Comparison of ENCODE assay signal across 22 mouse cellular contexts in genomic region chr10:21404822-21405221, GRCm38 (mm10). TPM values are rescaled to one million over a fixed set of nuclear protein-coding genes. Genes with fewer than 3 reads are reported as not detected.
"Had no signal": no experiment of that assay in that cellular context is flagged by ENCODE, and none has a peak within 500 bp of the region (broad histone marks: within the 10 kb centered on the region; RNA-seq: fewer than 3 reads in every experiment).

No protein-coding gene starts in this region.

- H3K4me2 ChIP-seq: lung, embryonic 14.5 days; midbrain, embryonic 12.5 days; neural tube, embryonic 13.5 days; neural tube, embryonic 15.5 days had no signal

- H3K27me3 ChIP-seq: midbrain, embryonic 12.5 days; neural tube, embryonic 13.5 days; neural tube, embryonic 15.5 days had no signal

- H3K27ac ChIP-seq: midbrain, embryonic 10.5 days; midbrain, embryonic 12.5 days; neural tube, embryonic 13.5 days; neural tube, embryonic 15.5 days had no signal

- H3K36me3 ChIP-seq: midbrain, embryonic 10.5 days; midbrain, embryonic 12.5 days; neural tube, embryonic 13.5 days; neural tube, embryonic 15.5 days had no signal

- ATAC-seq: midbrain, embryonic 16.5 days had no signal

- DNase-seq: lung, adult 18-20 months; lung, embryonic 14.5 days; lung, postnatal 10 days; lung, postnatal 4 days; midbrain, embryonic 14.5 days; retina, postnatal 1 day; right cerebral cortex, adult 18-20 months; right cerebral cortex, postnatal 25 days; right cerebral cortex, postnatal 4 days; spleen, adult 18-20 months; thymus, adult 18-20 months; thymus, postnatal 14 days; thymus, postnatal 36 days had no signal

- H3K9ac ChIP-seq: lung, embryonic 14.5 days; midbrain, embryonic 12.5 days; neural tube, embryonic 13.5 days; neural tube, embryonic 15.5 days had no signal

- H3K4me1 ChIP-seq: neural tube, embryonic 15.5 days had no signal

- H3K4me3 ChIP-seq: midbrain, embryonic 10.5 days; midbrain, embryonic 12.5 days; myocyte; neural tube, embryonic 13.5 days; neural tube, embryonic 15.5 days had no signal

- H3K9me3 ChIP-seq: midbrain, embryonic 10.5 days; midbrain, embryonic 12.5 days; neural tube, embryonic 15.5 days had no signal

RNA-seq across cellular contexts. Expression of gene Aldh8a1, which starts 27.7 kb away (rescaled TPM):
- total RNA-seq: megakaryocyte-erythroid progenitor cell, adult 5-6 weeks had no signal
- polyA plus RNA-seq: lung, embryonic 14.5 days; midbrain, embryonic 14.5 days; midbrain, embryonic 16.5 days; myocyte; neural tube, embryonic 11.5 days; neural tube, embryonic 13.5 days; small intestine, adult 2 months had no signal
